Mouse (Mus musculus) kidney, postnatal 4 days (tissue): ENCODE results near the gene Mettl26.

ENCODE experiments used
- DNase-seq, 2 experiments: peaks; one replicate each; pipeline ENCODE4 v3.0.0; 2021; ENCODE audit warnings: mixed read lengths in 2 of 2

Gene Mettl26

DNA sequence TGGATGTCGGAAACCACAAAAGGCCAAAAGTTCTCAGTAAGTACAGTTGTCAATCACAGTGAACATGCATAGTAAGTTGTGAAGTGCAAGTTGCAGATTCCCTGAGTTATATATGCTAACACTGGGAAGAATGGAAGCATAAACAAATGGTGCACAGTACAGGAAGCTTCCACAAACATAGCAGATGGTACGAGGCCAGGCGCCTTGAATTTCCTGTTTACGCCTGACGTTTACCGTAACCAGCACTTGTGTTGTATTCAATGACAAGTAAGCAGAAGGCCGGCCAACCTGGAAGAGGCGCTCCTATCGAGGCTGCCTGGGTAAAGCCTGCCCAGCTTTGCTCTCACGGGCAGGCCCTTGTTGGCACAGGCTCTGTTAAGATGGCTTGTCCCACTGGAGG lies 12.6 kb downstream of the Mettl26 start:
- DNase-seq: no peak

DNA sequence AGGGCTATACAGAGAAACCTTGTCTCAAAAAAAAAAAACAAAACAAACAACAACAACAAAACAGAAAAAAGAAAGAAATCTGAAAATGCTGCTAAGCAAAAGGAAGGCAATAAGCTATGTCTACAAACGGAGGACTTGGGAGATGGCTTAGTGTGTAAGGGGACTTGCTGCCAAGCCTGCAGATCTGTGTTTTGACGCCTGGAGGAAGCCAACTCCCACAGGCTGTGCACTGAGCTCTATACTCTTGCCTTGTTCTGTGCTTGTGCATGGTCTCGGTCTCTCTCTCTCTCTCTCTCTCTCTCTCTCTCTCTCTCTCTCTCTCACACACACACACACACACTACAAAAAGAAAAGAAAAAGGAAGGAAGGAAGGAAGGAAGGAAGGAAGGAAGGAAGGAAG lies 14.0 kb downstream of the Mettl26 start:
- no peak for DNase-seq

DNA sequence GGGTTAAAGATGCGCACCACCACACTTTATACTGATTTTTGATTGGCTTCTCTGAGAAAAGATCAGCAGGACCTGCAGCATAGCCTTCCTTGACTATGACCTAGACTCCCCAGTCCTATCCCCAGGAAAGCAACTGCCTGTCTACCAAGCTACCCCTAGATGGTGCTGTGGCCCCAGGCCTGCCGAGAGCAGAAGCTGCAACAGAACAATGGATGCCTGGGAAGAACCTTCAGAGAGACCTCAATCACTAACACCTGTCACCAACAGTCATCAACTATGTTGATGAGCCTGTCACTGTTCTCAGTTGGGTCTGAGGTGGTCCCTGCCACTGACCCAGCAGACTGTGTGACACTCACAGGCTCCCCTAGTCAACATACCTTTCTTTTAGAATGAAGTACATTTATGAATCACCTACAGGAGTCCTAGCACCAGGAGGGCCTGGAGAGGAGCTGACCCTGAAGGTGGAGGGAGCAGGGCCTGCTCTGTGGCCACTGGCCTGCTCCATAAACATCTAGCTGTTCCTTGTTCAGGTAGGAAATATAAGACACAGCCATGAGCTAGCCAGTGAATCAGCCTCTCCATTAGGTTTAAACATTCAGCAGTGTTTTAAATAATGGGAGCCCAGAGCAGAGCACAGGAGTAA lies 19.2 kb downstream of the Mettl26 start:
- DNase-seq: peak; percentile 76 to 83

DNA sequence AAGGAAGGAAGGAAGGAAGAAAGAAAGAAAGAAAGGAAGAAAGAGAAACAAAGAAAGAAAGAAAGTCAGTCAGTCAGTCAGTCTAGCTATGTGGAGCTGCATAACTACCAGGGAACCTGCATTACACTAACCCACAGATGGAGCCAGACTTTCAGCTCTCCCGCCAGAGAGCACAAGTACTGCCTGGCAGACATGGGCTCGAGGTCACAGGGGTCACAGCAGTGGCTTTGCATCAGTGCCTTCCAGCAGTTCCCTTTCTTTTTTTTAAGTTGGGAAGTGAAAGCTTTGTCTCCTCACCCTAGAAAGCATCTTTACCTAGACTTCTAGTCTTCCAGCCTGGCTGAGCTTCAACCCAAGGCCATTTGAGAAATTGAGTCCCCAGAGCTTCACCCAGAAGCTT lies 20.5 kb downstream of the Mettl26 start:
- DNase-seq: peak; percentile 70 to 77

DNA sequence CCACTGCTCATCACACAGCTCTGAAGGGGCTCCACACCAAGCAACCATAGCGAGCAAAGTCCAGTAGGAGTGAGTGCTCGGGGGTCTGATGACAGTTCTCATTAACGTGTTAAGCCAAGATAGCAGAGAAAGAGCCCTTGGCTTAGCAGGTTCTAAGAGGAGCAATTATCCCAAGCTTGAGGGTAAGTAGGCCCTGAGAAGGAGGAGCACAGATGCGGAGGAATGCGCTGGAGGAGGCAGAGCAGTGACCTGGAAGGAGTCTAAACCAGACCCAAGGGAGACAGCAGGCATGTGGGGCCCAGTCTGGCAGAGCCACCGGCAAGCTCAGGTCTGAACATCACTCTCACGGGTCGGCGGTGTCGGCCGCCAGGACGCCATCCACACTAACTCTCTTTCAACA lies 21.0 kb downstream of the Mettl26 start:
- DNase-seq: peak in 1 of 2 experiments; percentile 30

DNA sequence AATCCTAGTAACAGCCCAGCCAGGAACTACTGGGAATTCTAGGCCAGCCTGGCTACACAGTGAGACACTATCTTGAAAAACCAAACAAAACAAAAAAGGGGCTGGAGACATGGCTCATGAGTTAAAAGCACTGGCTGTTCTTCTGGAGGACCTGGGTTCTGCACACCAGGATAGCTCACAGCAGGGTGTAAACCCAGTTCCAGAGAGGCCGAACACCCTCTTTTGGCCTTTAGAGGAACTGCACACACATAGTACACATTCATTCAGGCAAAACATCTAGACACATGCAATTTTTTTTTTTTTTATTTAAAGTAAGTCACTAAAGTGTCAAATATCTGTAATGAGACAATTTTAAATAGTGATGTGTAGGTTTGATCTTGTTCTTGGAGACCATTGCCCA lies 25.3 kb downstream of the Mettl26 start:
- DNase-seq: no peak

DNA sequence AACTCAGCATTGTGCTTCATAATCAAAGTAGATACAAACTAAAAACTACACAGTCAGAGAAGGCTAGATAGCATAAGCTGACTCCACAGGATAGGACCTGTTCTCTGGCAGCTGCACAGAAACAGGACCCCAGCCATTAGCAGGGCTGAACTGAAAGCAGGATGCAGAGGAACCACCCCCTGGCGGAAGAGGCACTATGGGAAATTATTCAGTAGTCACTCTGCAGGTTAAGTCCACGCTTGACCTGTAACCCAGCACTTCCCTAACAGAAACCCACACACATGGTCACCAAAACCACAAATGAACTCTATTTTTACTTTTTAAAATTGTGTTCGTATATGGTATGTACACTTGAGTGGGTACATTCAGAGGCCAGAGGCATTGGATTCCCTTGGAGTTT lies 28.2 kb downstream of the Mettl26 start:
- DNase-seq: no peak

DNA sequence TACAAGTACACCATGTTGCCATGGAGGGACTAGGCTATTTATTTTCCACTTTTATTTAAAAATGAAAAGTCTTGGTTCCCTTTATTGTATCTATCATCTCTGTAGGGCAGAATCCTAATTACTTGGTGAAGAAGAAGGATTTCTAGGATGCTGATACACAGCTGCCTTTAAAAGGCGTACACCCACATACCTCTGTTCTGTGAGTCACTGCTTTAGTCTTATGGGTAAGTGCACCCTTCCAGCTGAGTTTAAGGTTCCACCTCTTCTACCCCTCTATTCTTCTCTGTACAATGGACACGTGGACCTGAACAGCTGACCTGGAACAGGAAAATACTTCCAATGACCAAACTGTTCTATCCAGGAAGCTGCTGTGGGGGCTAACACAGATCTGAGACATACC lies 32.8 kb downstream of the Mettl26 start:
- DNase-seq: no peak

DNA sequence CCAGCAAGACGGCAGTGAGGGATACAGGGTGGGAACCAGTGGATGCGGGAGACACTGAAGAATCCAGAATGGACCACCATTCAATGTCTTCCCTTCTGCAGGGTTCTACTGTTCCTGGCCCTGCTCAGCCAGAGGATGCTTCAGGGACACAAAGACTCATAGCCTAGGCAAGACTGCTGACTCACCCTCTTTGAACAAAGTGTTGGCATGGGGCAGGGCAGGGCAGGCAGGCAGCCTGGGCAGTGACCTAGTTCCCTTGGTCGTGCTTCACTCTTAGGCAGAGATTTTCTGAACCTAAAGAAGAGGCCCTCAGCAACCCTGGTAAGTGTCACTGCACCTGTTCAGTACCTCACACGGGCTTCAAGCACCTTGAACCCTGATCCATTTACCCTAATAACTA lies 36.9 kb downstream of the Mettl26 start:
- DNase-seq: no peak

DNA sequence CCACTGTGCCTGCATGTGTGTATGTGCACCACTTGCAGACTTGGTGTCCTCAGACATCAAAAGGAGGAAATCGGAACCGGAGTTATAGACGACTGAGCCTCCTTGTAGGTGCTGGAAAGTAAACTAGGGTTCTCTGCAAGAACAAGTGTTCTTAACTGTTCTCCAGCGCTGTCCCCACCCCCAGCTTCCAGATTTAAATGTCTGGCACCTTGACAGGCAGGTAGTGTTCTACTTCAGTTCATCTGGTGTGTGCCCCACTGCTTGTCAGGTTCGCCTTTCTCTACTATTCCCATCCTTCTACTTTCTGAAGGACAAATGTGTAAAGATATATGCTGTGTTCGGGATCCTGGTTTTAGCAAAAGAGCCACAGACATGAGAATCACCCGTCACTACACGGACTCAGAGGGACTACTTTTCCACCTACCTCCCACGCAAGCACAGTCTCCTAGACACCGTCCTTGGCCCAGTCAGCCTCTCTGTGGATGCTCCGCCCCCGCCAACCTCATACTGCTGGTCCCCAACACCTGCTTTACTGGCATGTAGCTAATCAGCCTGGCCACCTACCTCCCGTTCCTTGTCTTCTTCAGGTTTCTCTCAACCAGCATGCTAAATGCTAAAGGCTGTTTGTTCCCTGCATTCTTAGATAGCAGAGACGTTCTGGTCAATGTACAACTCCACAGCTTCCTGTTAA lies 38.5 kb downstream of the Mettl26 start:
- DNase-seq: peak in 1 of 2 experiments; percentile 17

DNA sequence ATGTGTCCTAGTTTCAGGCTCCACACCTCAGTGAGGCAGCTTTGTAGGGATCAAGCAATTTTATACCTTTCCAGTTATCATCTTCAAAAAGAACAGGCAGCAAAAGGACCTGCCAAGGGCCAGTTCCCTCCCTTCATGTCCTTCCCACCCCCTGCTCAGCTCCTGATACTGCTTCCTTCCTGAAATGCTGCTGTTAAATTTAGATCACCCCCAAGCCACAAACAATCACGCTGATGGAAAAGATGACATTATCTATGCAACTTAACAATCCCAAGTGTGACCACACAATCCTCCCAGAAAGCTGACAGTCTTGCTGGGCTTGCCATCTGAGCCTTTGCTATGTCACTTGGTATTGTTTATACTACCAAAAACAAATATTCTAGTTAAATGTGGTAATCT lies 39.0 kb downstream of the Mettl26 start:
- no peak for DNase-seq

DNA sequence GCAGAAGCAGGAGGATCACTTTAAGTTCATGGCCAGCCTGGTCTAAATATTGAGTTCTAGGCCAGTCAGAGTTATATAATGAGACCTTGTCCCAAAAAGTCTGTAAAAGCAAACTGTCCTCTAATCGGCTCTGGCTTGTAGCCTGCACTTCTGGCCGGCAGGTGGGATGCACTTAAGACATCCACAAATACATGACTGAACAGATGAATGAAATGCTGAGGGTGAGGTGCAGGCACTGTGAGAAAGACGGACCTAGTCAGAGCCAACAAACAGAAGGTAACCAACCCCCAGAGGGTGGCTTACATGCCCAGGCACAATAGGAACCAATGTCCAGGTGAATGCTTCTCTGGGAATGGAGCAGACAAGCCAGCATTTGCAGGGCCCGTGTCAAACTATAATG lies 39.4 kb downstream of the Mettl26 start:
- DNase-seq: no peak

DNA sequence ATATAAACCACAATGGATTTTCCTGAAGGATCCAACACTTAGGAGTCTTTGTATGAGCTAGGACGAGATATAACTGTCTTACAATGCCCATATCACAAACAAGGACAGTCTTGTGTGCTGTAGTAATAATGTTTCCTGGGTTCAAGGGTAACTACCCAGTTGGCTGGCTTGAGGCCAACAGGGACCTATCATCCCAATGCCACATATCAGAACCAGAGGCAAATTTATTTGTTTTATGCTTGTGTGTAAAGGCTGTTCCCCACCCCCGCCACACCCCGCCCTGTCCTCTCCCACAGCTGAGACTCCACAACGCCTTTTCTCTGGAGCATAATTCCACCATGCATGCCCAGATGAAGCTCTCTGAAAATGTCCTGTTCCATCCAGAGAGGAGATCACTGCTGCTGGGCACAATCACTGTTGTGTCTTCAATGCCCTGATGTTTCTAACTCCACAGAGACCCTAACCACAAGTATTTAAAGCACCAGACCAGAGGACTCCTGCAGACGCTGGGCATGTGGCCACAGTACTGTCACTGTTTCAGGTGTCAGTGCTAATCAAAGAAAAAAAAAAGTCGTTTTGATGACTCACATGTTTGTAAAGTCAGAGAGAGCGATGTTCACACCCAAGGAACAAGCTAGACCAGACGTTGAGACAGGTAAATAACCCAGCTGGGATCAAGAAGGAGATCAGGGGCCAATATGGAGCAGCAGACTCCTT lies 42.2 kb downstream of the Mettl26 start:
- DNase-seq: no peak

DNA sequence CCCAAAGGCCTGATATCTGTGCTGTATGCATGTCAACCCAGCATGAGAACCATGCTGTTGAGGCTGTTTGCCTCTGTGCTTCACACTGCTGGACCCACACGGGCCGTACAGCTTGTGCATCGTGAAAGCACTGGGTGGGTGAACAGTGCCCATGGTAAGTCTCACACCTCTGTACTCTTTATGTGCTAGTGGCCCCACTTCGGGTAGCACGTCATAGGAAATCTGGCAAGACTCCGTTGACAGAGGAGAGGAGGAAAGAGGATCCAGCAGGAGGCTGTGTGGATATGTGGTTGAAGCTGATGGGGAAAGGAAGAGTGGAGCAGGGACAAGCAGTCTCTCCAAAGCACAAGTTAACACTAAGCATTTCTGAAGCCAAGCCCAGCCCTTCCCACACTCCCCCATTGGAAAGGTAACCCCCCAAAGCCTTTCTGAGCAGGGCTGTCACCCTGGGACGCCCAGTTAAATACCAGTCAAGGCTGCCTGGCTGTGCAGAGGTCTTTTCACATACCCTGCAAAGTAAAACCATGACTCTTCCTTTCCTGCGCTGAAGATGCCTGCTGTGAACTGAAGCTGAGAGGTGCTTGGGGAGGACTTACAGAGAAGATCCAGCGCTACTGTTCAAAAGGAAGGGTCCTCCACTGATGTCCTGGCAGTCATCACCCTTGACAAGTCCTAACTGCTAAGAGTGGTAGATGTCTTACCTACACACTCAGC lies 43.3 kb downstream of the Mettl26 start:
- no peak for DNase-seq

DNA sequence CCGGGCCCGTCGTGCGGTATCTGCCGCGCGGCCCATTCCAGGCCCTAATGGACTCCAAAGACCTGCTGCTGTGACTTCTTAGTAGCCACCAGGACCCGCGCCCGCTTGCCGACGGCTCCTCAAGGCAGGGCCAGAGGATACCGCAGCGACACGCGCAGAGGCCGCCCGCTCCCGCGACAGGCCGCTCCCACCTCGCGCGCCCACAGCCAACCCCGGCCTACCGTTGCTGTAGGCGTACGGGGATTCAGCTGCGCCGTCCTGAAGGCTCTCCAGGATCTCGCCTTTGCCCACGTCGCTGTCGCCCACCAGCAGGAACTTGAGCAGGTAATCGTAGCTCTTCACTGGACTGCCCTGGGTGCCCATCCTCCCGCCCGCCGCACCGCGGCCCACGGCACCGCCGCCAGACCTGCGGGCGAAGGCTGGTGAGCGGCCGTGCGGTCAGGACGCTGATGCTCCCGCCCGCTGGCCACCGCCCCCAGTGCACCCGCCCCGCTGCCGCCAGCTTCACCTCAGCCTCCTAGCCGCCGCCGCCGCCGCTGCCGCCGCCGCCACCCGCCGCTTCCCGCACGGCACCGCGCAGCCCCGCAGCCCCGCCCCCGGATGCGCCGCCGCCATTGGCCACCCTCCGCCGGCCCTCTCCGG lies 44.4 kb downstream of the Mettl26 start, which contains the start of gene Rab40c:
Rab40c (minus strand) TSS at position 584 of the 642 bp plus-strand sequence.
- peak in 1 of 2 experiments; percentile 76 for DNase-seq

DNA sequence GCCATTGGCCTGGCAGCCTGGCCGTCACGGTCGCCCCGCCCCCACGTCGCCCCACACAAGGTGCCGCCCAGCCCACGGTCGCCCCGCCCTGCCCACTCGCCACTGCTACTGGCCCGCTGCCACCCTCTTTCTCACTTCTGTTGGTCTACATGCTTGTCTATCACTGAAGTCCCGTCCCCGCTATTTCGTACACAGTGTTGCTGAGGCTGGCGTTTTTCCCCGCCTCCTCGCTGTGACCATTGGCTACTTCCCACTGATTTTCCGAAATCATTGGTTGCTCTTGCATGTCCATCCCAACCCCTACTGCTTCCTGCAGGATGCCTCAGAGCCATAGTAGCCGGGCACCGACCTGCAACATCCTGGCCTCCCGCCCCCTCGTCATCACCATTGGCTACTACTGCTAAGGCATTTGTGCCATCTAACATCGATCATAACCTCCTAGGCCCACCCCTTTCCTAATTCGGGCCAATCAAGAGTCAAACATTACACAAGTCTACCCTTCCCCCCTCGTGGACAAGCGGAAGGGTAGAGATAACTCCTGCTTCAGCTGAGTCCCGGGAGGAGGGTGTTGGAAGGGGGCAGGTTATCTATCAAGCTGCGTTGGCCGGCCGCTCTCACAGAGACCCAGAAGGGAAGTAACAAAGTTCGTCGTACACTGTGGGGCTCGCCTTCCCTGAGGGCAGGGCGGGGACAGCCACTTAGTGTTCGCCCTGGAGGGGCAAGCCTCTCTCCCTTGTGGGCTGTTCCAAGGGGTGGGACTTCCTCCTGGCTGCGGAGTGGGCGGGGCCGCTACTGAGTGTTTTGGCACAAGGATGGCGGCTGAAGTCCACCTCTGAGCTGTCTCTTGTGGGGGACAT lies 45.1 kb downstream of the Mettl26 start:
- peak; percentile 100 for DNase-seq

DNA sequence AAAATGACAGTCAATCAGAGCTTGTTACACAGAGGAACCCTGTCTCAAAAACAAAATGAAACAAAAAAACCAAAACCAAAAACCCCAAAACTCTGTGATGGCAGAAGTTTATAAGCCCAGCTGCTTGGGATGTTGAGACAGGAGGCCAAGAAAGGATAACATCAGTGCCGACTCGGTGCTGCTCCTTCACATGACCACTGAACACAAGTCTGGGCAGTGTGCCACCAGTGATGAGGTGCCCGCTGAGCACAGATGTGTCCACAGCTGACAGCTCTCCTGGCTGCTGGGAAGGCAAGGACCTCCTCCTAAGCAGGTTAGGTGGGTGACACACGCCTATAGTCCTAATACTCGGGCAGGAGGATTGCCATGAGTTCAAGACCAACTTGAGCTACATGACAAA lies 47.2 kb downstream of the Mettl26 start:
- no peak for DNase-seq

DNA sequence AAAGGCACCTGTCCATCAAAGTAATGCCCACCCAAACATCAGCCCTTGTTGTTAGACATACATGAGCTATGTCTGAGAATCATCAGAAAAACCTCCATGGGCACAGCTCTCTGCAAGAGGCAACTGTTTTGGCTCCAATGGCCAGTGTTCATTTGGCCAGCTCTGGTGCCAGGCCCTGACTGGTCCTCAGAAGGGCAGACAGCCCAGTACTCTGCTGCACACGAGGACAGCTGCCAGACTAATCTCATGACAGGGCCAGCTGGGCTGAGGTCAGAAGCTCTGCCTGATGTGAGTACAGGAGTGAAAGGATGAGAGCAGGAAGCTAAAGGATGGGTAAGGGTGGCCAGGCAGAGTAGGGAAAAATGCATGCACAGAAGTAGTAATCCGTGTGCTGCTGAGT lies 50.5 kb downstream of the Mettl26 start:
- DNase-seq: no peak
